Mouse (Mus musculus): ENCODE results near the gene Tmem150a.

DNA sequence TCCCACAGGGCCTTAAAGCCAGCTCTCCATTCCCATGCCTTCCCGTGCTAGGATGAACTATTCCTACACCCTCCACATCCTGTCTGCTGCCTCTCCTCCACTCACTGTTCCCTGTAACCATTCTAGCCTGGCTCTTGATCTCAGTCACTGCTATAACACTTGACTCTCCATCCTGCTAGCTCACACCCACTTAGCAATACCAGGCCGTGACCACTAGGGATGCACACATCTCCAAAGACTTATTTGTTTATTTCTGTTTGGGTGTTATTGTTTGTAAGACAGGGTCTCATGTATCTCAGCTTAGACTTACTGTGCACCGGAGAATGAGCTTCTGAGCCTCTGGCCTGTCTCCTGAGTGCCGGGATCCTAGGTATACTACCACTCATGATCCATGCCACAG, 14.3 kb downstream of the Tmem150a start:
- TF ChIP-seq CTCF (IDR thresholded peaks at IDR 0.05; ENCODE audit: low read depth, low read length) (no peak), POLR2A (IDR thresholded peaks at IDR 0.05; ENCODE audit: extremely low read depth, insufficient read depth, low read length) (no peak)
